Mouse (Mus musculus): ENCODE results near the gene Ccdc186.

Ccdc186 gene

DNA sequence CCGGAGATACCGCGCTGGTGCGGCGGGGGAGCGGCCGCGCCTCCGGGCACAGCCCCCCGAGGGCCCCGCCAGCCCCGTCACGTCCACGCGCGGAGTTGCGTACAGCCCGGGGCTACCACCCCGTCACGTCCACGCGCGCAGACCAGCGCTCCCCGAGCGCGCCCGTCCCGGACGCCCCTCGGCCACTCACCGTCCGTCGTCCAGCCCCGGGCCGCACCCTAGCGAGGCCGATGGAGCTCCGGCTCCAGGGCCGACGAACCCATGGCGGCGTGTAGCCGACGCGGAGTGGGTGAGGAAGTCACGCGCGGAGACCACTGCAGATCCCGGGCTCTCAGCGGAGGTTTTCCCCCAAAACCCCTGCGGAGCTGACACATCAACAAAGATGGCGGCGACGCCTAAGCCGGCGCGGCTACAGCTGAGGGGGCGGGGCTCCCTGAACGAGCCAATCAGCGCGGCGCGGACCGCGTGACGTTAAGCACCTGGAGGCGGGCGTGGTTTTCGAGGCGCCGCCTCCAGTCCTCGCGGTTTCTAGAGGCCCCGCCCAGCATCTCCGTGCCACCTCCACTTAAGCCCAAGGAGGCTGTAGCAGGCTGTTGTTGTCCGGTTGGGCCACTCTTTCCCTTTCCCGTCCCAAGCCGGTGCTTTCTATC, at the start of gene Ccdc186:
Gene Ccdc186 (minus strand): TSS at position 393 of the 650 bp plus-strand sequence.
- DNase-seq (ENCODE audit: low spot score): peak; percentile 97

DNA sequence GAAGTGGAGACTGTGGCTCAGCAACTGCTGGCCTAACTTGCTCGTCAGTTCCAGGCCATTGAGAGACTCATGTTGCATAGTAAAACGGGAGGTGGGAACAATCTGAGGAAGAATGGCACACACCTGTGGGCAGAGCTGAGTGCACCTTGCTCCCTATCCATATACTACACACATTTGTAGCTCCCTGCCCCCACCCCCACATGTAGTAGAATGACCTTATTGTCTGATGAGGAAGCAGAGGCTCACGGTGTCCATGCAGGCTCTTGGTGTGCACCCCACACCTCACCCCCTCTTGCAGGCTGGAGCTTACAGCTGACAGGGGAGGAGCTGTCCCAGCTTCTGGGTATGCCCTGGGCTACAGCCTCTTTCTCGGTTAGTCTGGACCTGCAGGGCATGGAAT, 45.7 kb upstream of the Ccdc186 start:
- no peak for DNase-seq (ENCODE audit: low spot score)

DNA sequence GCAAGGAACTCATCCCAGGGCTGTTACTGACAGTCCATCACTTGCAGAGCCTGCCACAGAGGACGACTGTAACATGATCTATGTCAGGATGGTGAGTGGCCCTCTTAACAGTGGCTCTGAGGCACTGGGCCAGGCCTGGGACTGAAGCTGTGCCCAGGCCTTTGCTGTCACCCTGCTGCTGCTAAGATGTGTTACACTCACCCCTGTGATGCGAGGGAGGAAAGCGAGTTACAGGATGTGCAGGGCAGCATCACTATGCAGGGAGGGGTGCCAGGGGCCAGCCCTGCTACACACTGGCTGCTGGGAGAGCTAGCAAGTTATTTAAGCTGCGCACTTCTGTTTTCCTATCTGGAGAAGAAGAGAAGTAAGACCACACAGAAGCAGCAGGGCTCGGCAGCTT, 34.5 kb upstream of the Ccdc186 start:
- DNase-seq (ENCODE audit: low spot score): no peak

DNA sequence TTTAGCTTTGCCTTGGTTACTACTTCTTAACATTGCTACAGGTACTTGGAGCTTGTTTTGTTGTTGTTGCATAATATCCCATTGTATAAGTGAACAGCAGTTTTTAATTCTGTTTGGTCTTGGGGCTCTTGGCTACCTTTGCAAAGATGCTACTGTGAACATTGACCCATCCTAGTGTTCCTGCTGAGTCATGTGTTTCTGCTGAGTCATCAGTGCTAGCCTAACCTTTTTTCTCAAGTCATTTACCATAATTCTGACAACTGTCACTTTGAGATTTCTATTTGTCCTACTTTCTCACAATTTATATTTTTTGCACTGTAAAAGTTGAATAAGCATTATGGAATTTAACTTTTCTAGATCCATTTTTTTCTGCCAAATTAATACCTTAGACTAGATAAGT, 30.6 kb upstream of the Ccdc186 start:
- DNase-seq (ENCODE audit: low spot score): no peak

DNA sequence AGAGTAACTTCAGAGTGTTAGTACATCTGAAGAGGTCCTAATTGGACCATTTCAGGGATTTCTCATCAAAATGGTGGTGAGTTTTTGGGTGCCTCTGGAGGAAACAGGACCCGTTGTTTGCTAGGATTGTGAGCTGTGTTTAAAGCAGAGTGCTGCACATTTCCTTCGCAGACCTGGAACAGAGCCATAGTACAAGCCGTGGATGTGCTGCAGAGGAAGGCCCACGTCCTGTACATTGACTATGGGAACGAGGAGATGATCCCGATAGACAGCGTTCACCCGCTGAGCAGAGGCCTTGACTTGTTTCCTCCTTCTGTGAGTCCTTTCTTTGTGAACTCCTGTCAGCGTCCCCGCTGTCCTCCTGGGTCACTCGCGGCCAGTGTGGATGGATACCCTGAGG, 21.0 kb upstream of the Ccdc186 start:
- DNase-seq (ENCODE audit: low spot score): no peak

DNA sequence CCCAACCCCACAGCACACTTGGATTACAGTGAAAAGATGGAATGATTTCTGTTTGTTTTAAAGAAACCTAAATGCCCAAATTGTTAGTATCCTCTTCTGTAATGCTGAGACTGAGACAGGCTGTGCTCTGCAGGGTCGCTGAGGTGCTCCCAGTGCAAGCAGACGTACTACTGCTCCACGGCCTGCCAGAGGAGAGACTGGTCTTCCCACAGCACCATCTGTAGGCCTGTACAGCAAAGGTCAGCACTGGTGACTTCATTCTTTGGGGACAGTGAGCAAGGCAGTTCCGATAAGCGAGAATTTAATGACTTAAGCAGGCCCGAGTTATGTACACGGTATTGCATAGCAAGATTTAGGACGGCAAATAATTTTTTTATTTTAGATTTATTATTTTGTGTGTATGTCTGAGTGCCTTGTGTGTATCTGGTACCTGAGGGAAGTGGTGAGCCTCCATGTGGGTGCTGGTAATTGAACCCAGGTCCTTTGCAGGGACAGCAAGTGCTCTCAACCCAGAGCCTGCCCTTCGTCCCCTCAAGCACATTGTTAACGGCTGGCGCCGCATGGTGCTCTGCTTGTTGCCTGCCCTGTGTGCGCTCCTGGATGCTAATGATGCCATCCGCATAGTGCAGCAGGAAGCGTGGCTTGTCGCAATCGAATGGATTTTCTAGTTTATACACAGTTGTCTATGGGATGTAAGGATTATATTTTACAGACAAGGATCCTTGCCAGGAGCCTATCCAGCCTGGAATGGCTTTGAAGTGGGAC, 17.1 kb upstream of the Ccdc186 start:
- no peak for DNase-seq (ENCODE audit: low spot score)

DNA sequence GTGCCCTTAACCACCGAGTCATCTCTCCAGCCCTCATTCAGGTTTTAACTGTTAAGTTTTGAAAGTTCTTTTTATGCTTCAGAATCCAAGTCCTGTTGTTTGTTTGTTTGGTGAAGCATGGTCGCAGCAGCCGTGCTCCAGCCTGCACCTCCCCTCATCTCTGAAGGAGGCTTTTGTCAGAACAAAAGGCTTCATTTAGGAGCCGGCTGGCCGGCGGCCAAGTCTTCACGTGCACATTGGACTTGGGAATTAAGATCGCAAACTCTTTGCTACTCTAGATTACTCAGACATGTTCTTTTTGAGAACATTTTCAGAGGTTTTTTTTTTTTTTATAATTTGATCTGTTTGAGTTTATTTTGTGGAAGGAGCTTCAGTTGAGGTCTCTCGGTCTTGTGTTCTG, 13.3 kb upstream of the Ccdc186 start:
- DNase-seq (ENCODE audit: low spot score): no peak

DNA sequence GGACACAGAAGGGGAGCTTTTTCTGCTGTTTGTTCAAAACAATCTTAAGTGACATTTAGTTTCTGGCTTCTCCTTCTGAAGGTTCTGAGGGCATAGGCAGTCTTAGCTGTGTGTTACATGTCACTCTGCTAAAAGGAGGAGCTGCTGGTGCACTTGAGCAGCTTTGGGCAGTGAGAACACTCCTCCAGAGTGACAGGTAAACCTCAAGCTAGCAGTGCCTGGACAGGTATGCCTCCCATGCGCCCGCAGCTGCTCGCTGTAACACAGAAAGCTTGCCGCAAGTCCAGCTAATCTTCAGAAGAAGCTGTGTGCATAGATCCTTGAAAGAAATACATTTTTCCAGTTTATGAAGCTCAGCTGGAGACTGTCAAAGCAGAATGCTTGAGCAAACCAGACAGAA, 8.2 kb upstream of the Ccdc186 start:
- DNase-seq (ENCODE audit: low spot score): no peak

DNA sequence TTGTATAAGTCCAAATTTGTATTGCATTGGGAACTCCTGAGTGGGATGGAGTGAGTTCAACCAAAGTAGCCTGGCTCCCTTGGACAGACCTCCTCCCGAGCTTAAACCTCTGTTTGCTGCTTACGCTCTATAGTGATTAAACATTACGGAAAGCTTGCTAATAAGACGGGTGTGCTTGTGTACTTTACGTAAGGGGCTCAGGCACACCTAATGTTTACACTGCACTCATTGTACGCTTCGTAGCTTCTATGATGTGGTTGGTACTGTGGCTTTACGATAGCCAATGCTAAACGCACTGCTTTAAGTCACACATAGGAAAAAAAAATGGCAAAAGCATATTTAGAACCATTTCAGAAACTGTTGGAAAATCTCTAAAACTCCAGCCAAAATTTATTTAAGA, 7.3 kb upstream of the Ccdc186 start:
- DNase-seq (ENCODE audit: low spot score): no peak

DNA sequence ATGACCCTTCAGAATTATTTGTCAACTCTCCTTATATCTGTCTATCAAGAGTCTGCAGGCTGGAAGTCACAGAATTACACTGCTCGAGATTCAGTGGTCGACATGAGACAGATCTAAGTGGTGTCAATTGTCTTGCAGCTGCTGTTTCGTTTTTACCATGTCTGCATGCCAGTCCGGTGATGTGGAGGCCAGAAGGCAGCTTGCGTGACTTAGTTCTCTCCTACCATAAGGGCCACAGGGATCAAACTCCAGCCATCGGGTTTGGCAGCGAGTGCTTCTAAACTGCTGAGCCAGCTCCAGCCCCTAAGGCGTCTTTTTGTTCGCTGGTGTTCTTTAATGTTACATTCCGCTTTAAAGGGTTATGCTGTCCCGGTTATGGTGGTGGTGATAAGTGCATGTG, 6.3 kb upstream of the Ccdc186 start:
- DNase-seq (ENCODE audit: low spot score): no peak

DNA sequence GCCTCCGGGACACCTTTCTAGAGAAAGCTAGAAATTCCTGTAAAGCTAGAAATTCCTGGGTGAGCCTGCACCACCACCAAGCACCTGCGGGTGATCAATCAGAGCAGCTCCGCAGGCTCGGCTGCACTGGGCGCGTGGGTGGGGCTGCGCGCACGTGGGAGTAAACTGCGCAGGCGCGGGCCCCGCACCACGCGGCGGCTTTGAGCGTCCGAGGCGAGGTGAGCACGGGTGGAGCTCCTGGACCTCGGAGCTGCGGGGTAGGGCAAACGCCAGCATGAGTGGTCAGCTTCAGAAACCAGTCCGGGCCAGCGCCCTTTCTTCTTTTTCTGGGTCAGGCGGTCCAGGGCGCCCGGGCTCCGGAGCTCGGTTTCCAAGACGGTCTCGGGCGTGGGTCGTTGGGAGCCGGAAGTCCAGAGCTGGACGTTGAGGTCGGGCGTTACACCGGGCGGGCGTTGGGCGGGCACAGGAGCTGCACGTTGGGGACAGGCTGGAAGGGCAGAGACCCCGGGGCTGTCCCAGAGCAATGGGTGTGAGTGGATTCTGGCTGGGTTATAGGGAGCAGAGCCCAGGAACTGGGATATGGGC, 4.1 kb upstream of the Ccdc186 start, which contains the start of gene Tdrd1:
Gene Tdrd1 (plus strand): TSS at position 163 of the 585 bp plus-strand sequence.
- no peak for DNase-seq (ENCODE audit: low spot score)

DNA sequence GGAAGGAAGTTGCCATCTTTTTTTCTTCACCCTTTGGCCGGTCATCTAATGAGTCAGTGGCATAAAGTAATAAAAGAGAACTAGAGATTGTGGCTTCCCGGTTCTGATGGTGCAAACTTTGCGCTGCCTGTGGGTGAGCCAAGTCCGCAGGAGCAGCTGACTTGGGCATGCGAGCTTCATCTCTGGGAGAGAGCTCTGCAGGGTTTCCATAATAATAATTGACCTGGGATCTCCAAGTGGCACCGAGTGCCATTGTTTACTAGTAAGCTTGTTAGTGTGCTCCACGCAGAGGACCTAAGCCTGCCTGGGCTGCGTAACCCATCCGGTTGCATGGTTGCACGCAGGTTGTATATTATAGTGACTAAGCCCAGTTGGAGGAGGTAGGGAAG, 452 bp upstream of the Ccdc186 start:
- DNase-seq (ENCODE audit: low spot score): no peak

DNA sequence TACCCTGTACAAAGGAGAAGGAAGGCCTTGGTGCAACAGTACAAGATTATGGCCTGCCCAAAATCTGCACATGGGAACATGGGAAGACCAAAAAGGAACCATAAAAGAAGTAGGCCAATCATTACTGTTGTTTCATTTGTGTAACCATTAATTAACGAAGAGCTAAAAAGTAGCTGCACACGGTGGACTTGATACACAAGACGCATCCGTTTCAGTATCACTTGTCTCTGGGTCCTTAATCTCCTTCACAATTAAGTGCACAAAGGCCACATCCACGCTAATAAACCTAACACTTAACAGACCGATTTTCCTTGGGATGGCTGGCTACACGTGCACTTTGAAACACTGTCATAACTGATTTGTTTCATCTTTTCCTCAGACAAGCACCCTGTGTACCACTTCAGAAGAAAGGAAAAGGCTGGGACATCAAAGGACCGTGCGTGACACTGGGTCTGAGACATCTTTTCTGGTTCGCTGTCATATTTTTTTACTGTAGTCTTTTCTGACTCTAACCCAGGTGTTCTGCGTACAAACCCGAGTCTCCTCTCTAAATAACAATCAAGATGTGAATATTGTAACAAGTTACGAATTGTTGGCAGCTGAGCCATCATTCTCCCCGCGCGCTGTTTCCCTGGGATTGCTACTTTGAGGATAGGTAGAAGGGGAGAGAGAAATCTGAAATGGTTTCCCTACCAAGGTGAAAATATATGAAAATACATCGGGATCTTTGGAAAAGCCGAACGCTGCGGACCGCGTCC, 771 bp downstream of the Ccdc186 start:
- no peak for DNase-seq (ENCODE audit: low spot score)

DNA sequence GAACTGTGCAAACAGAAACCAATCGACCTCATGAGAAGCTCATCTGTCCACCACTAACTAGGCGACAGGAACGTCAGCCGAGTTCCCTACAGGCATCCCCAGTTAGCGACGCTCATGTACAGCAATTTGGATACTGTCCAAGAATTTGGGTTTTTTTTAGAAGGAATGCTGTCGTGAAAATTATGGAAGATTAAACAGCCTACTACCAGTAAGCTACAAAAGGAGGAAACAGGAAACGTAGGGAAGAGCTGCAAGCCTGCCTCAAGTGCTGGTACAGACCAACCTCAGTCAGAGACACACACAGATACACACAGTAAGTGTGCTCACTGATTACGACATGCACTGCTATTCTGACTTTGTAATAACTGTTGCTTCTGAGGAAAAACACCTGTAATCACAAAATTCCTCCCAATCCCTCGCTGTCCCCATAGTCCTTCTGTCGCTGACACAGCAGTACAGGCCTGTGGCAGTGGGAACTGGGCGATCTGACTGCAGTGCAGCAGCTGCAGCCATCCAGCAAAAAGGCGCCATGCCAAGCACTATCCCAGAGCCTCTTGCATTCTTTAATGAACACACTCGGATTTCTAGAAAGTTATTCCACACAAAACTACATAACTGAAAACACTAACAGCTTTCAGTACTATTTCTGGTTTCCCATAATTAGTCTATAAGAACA, 4.0 kb downstream of the Ccdc186 start:
- no peak for DNase-seq (ENCODE audit: low spot score)

DNA sequence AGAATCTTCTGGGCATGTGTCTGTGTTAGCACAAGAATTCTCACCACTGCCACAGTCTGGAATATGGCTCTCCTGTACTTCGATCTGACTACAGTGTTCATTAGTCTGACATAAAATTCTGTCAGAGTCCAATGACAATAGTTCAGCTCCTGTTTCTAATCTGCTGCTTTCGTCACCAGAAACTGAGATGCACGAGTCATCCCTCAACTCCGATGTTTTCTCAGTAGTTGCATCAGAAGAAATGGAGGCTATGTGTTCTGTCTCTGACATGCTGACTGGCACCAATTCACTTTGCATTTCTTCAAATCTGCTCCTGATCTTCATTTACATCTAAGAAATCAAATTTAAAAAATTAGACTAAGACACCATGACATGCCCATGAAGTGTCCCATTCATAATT, 8.6 kb downstream of the Ccdc186 start:
- DNase-seq (ENCODE audit: low spot score): no peak

DNA sequence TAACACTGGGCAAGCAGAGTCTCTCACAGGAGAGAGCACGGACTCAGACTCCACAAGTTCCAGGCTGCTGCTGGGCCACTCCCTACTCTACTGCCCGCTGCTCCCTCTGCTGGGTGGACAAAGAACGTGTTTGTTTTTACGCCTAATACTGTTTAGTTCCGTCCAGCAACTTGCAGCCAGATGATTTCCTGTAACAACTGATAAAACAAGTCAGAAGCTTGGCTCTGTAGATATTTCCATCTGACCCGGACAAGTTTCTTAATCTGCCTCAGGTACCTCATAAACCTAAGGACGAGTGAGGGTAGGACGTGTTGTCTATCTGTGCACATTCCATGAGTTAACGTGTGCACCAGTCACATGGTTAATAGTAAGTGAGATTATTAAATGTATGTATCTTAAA, 10.4 kb downstream of the Ccdc186 start:
- DNase-seq (ENCODE audit: low spot score): peak; percentile 44

DNA sequence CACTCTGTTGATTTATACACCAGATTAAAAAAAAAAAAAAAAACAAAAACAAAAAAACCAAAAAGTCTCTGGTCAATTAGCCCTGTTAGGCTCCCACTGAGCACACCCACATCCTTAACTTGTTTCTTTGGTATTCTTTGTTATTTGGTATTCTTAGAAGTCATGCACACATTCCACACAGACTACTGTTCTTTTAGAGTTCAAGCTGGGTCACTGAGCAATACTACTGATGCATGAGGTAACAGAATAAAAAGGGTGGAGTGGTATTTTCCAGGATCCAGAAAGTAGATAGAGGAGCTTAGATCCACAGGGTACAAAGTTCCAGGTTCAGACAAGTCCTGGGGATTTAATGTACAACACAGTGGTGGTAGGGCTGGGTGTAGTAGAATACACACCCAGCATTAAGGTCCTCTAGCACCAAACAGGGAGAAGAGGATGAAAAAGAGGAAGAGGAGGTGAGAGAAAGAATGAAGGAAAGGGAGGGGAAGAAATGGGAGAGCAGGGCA, 11.3 kb downstream of the Ccdc186 start:
- DNase-seq (ENCODE audit: low spot score): no peak

DNA sequence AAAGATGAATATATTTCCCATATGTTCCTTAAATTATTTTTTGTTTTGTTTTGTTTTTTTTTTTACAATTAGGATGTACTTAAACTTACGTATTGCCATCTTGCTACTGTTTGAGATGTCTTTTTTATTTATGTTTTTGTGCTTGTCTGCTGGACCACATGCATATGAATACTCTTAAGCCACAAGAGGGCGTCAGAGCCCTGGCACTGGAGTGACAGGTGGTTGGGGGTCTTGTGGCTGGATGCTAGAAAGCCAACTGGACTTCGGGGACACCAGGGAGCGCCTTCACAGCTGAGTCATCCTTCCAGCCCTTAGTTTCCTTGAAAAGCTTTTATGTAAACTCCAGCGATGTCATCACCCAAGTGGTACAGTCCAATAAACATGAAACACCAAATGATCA, 13.2 kb downstream of the Ccdc186 start:
- no peak for DNase-seq (ENCODE audit: low spot score)

DNA sequence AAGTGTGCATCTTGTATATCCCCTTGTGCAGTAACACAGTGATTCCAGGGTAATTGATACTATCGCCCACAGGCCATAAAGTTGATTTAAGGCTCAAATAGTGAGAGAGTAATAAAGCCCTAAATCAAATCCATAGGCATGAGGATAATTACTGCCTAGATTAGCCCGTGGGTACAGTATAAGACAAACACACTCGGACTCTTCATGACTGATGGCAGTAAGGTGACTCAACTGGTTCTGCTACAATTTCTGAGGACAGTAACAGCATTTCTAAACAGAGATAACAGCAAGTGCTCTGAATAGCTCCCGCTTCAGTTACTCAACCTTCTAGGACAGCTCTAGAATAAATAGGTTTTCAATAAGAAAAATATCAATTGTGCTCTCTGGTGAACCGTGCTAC, 14.9 kb downstream of the Ccdc186 start:
- no peak for DNase-seq (ENCODE audit: low spot score)

DNA sequence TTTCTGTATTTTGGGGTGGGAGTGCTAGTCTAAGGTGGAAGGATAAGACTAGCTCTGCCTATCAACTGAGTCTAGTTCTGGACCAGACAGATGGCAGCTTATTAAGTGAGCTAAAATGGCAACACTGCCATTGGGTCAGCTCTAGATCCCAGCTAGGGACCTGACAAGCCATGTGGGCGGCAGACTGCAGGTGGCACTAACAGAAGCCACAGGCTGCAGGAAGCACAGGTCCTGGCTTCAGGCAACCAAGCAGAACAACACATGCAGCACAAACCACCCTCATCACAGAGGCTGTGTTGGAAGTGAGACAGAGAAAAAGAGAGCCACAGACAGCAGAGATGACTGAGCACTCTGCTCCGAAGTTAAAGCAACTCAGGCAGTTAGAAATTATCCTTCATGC, 16.6 kb downstream of the Ccdc186 start:
- no peak for DNase-seq (ENCODE audit: low spot score)

DNA sequence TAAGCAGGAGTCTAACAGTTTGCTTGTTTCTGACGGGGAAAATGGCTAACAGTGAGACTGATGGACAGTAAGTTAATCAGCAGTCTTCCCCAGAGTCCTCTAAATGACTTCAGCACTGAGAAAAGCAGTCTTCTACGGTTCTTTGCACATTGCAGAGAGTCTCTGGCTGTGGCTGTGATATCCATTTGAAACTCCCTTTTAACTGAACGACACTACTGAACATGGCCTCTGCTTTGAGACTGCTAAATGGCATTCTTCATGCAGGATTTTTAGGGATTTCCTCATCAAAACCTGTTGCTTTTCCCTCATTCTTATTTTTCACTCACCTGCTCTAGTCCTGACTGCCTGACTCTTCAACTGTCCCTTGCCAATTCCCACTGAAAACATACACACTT, 19.6 kb downstream of the Ccdc186 start:
- DNase-seq (ENCODE audit: low spot score): no peak
